In genomic region chr9:122635138-122635964, GRCm38 (mm10) we compare ENCODE assay signal across 8 mouse cellular contexts.
DNase-seq lines count a peak whose midpoint lies in the region; ATAC-seq lines count a peak whose summit lies in the region.

No protein-coding gene starts in this region.

- ATAC-seq in monocyte, adult 5-6 weeks (replicated peaks; ENCODE audit: insufficient number of reproducible peaks, low FRiP score, low TSS enrichment, poor library complexity, severe bottlenecking), result no peak

- peak; percentile 53 to 58 for DNase-seq in left cerebral cortex, postnatal 14 days (ENCODE audit: low spot score in 2 of 2)
- no peak for DNase-seq in left cerebral cortex, adult 18-20 months (ENCODE audit: low spot score in 2 of 2)
- peak; percentile 60 for DNase-seq in adrenal gland, postnatal 14 days
- DNase-seq in fibroblast of lung, adult 2 months (ENCODE audit: low read depth), result peak; percentile 28
- peak; percentile 14 for DNase-seq in lung, postnatal 10 days
- DNase-seq in heart, adult 9 months (ENCODE audit: low spot score in 2 of 2), result no peak
- no peak for DNase-seq in urinary bladder, postnatal 25 days (ENCODE audit: low spot score)

- intact Hi-C loops in left cerebral cortex, postnatal 14 days (cut with DNase I), result no loop called here

Comparison
In these comparisons a context has a peak if more than half of its experiments do, and no peak if none do; other contexts are left out.
1. DNase-seq: peak in left cerebral cortex, postnatal 14 days (2 of 2), adrenal gland, postnatal 14 days (single experiment), fibroblast of lung, adult 2 months (single experiment) and lung, postnatal 10 days (single experiment); none in left cerebral cortex, adult 18-20 months (0 of 2), heart, adult 9 months (0 of 2) and urinary bladder, postnatal 25 days (single experiment).